Mouse (Mus musculus) neural tube, embryonic 13.5 days (tissue): Measurements from ENCODE around the gene Pdk4. TPM values are rescaled to one million over a fixed set of nuclear protein-coding genes. Genes with fewer than 3 reads are reported as not detected.

Source experiments
- ATAC-seq: fragments of 200-750 bp; cut with Nextera tagmentation; 2 replicates; pipeline ENCODE4 v1.8.0; 2017; ENCODE audit warnings: low read depth, mild to moderate bottlenecking, moderate TSS enrichment, moderate library complexity
- H3K27ac ChIP-seq: fragments of 300-500 bp; sonication (generic); replicated peaks from 2 replicates; pipeline ENCODE4 v1.5.1; 2015; ENCODE audit warnings: moderate library complexity, mild to moderate bottlenecking, inconsistent platforms
- H3K27me3 ChIP-seq: fragments of 300-500 bp; sonication (generic); 2 replicates; pipeline ENCODE4 v1.6.1; 2015; ENCODE audit warnings: mild to moderate bottlenecking, inconsistent platforms
- H3K36me3 ChIP-seq: fragments of 300-500 bp; sonication (generic); 2 replicates; pipeline ENCODE4 v1.6.1; 2015; ENCODE audit warnings: mild to moderate bottlenecking, inconsistent platforms
- H3K4me1 ChIP-seq: fragments of 300-500 bp; sonication (generic); replicated peaks from 2 replicates; pipeline ENCODE4 v1.6.1; 2015; ENCODE audit warnings: inconsistent platforms
- H3K4me2 ChIP-seq: fragments of 300-500 bp; sonication (generic); 2 replicates; pipeline ENCODE4 v1.6.1; 2015; ENCODE audit warnings: inconsistent platforms, mild to moderate bottlenecking, moderate library complexity
- H3K4me3 ChIP-seq: fragments of 300-500 bp; sonication (generic); 2 replicates; pipeline ENCODE4 v1.5.1; 2015; ENCODE audit warnings: mild to moderate bottlenecking, inconsistent platforms
- H3K9ac ChIP-seq: fragments of 300-500 bp; sonication (generic); 2 replicates; pipeline ENCODE4 v1.6.1; 2015; ENCODE audit warnings: moderate library complexity, mild to moderate bottlenecking, inconsistent platforms
- H3K9me3 ChIP-seq: fragments of 300-500 bp; sonication (generic); 2 replicates; pipeline ENCODE4 v1.6.1; 2016; ENCODE audit warnings: inconsistent platforms
- WGBS: fragments of 180-500 bp; shearing (Covaris S2); methylation state at CpG from one replicate; pipeline ENCODE4 v1.1.7; 2015; 5-methylcytosine and 5-hydroxymethylcytosine counted together
- polyA plus RNA-seq: library from polyadenylated mRNA; unstranded; fragments of >200 nt; fragmentation: Nextera tagmentation; extraction: Ambion mirVana; gene quantifications from 2 replicates; pipeline ENCODE4 v1.2.1, GENCODE M21; 2015

Gene Pdk4
- polyA plus RNA-seq, 1 experiment from 2014 or later = 1.4 TPM

DNA sequence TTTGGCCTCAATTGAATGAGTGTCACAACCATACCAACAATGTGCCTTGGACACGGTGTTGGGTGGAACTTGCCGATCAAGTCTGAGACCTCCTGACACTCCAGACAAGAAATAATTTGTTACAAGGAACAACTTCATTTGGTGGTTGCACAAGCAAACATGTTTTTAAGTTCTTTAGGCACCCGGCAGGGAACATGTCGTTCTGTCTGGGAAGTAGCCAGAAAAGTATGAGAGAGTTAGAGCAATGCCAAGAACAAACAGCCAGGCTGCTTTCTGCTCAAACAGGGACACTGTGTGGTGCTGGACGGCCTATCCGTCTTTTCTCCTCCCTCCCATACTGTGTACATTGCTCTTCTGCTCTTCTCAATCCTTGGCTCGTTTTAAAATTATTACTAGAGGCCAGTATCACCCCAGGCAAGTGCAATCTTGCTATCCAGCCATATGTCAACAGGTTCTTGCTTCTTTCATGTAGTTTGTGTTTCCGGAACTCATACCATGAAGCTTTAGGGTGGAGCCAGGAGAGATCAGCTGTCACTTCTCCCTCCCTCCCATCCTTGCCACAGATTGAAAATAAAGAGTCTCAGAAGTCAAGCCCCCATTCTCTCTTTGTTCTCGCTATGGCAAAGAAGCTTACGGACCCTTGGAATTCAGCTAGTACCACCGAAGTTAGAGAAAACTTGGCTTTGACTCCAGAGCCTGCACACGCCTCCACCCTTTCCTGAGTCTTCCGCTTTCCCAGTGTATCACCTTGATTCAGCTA lies 52.8 kb downstream of the Pdk4 start:
- peak overlapping the region; percentile 21; the same call in 1 of the 2 replicates for H3K4me2 ChIP-seq
- no peaks in the 10 kb centered on the region for H3K27me3 ChIP-seq
- H3K4me1 ChIP-seq = peaks cover 17% of the 10 kb centered on the region; the same call in 1 of the 2 replicates
- H3K9me3 ChIP-seq = no peaks in the 10 kb centered on the region
- ATAC-seq = no peak
- no peak overlapping the region for H3K4me3 ChIP-seq
- no peak overlapping the region for H3K9ac ChIP-seq
- H3K27ac ChIP-seq = no peak overlapping the region
- H3K36me3 ChIP-seq = no peaks in the 10 kb centered on the region
- 44% methylated on average over 13 of the region's 13 CpGs for WGBS

DNA sequence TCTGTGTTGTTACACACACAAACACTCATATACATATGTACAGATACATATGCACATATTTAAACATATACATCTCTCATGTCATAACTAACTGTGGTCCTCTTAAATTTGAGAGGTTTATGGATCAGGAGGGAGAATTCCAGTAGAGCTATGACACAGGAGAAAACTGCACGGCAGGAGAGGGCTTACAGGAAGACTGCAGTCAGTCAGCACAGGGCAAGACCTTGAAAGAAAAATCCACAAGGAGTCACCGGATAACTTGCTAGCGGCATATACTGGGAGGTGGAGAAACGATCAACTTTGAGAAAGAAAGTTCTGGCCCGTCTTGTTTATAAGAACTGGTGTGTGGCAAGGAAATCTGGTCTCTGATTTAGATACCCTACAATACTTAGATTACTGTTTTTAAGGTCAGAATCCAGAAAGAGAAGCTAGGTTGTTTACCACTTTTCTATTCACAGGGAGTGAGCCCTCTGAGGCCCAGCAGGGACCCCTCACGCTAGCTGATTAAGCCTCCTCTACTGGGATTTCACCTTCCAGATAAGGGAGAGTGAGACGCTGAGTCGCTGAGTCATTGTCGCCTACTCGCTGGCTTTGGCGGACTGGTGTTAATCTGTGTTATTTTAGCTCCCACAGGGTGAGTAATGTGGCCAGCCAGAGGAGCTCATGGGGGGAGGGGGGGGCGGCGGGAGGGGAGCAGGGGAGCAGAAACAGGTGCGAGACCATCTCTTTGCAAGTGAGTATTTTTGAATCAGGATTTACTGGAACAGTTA lies 53.6 kb downstream of the Pdk4 start:
- Histone ChIP-seq H3K9me3 (no peaks in the 10 kb centered on the region), H3K27me3 (no peaks in the 10 kb centered on the region), H3K9ac (no peak overlapping the region), H3K27ac (no peak overlapping the region), H3K36me3 (no peaks in the 10 kb centered on the region), H3K4me2 (peak overlapping the region; percentile 21), H3K4me3 (no peak overlapping the region), H3K4me1 (peaks cover 11% of the 10 kb centered on the region; the same call in 1 of the 2 replicates)
- no peak for ATAC-seq
- WGBS = 18% methylated on average over 14 of the region's 14 CpGs

DNA sequence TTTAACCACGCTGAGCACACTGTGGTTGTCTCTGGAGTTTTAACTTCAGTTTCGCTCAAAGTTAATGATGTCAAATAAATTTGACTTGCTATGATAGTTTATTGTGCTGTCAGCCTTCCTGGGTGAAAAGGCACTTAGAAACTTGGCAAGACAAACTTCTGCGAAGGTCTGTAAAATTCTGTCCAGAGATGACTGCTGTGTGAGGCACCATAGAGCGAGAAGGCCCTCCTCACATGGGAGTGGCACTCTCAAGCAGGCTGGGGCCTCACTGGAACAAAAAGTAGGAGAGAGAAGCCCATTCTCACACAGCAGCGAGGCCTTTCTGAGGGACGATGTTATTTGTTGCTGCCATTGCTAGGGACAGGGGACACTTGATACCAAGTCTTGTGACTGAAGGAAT lies 54.9 kb downstream of the Pdk4 start:
- Histone ChIP-seq H3K27ac (no peak overlapping the region), H3K9me3 (no peaks in the 10 kb centered on the region), H3K36me3 (no peaks in the 10 kb centered on the region), H3K4me1 (peaks cover 10% of the 10 kb centered on the region; the same call in 1 of the 2 replicates), H3K4me2 (no peak overlapping the region), H3K4me3 (no peak overlapping the region), H3K9ac (no peak overlapping the region), H3K27me3 (no peaks in the 10 kb centered on the region)
- ATAC-seq = no peak
- WGBS = 86% methylated on average over 6 of the region's 6 CpGs

DNA sequence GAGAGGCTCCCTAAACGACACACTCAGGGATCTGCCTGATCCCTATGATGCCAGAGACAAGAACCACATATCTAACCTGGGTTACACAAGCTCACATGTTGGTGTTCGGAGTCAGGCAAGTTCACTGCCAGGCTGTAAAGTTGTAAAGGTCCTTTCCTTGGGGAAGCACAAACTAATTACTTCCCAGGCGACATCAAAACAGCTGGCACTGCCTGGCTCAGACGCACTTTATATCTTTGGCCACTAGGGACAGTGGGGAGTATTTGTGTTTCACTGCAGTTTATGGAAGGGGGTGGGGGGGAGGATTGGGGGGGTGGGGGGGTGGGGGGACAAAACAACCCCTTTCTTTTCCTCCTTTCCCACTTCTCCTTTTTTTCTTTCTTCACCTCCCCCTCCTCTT lies 58.4 kb downstream of the Pdk4 start:
- no peak for ATAC-seq
- no peak overlapping the region for H3K4me3 ChIP-seq
- no peaks in the 10 kb centered on the region for H3K9me3 ChIP-seq
- no peak overlapping the region for H3K27ac ChIP-seq
- H3K9ac ChIP-seq = no peak overlapping the region
- H3K4me2 ChIP-seq = no peak overlapping the region
- WGBS = 28% methylated on average over 4 of the region's 4 CpGs
- no peaks in the 10 kb centered on the region for H3K27me3 ChIP-seq
- H3K36me3 ChIP-seq = no peaks in the 10 kb centered on the region
- H3K4me1 ChIP-seq = peaks cover 5% of the 10 kb centered on the region; the same call in 1 of the 2 replicates

DNA sequence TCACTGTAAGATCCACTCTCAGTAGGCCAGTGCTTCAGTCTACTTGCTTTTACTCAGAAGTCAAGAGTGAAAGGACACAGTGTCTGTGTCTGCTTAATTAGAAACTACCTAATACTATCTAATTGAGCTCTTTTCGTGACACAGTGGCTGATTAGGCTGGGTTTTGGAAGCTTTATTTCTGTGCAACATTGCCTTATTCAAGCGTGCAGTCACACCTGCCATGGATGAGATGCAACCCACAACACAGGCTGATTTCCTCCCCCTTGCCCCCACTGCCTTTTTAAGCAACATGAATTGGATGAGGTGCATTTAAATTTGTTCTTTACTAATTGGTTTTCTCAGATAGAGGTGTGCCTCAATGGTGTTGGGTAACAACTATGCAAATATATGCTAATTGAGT lies 62.2 kb downstream of the Pdk4 start:
- ATAC-seq = peak; percentile 50; the same call in 1 of the 2 replicates

More for the DNA sequence above, 62.2 kb downstream of the Pdk4 start:
- Histone ChIP-seq H3K27ac (no peak overlapping the region), H3K4me3 (no peak overlapping the region), H3K4me2 (no peak overlapping the region), H3K9ac (no peak overlapping the region), H3K4me1 (no peaks in the 10 kb centered on the region), H3K27me3 (no peaks in the 10 kb centered on the region), H3K36me3 (no peaks in the 10 kb centered on the region), H3K9me3 (no peaks in the 10 kb centered on the region)
- WGBS = 76% methylated on average over 2 of the region's 2 CpGs

Other genes starting within 250 kb of the Pdk4 start
- 5.2 and 5.3 TPM in 2 replicates for gene Pon3, start 240.0 kb downstream of the Pdk4 start, polyA plus RNA-seq
- gene Pon2, start 197.9 kb downstream of the Pdk4 start, polyA plus RNA-seq = 34.6 and 35.4 TPM in 2 replicates
- 10.4 and 13.8 TPM in 2 replicates for gene Asb4, start 112.9 kb downstream of the Pdk4 start, polyA plus RNA-seq
- 23.3 and 27.6 TPM in 2 replicates for gene Dync1i1, start 229.3 kb upstream of the Pdk4 start, polyA plus RNA-seq